Mouse (Mus musculus): Measurements from ENCODE around the gene Phactr1. TPM values are rescaled to one million over a fixed set of nuclear protein-coding genes. Genes with fewer than 3 reads are reported as not detected.

Phactr1 gene
- total RNA-seq, 1 experiment: 1.2 TPM

- TF ChIP-seq CHD2 (IDR thresholded peaks at IDR 0.05; ENCODE audit: low read depth, low read length) (no peak), ZC3H11A (IDR thresholded peaks at IDR 0.05; ENCODE audit: borderline replicate concordance, low read depth, low read length) (no peak), ZNF384 (IDR thresholded peaks at IDR 0.05; ENCODE audit: low read depth, low read length) (no peak), MAFK (IDR thresholded peaks at IDR 0.05; ENCODE audit: insufficient read depth, low read depth, low read length) (no peak), HCFC1 (IDR thresholded peaks at IDR 0.05; ENCODE audit: borderline replicate concordance, insufficient read depth, low read length) (no peak)
- in situ Hi-C loops (cut with MboI; ENCODE audit: low sequenced_read_pairs in 2 of 2, unreplicated experiment in 2 of 2): loop anchor here in 1 of 2 experiments (25.0 kb wide), 1 partner anchor 585 kb away; no protein-coding TSS in a partner anchor
- H3K36me3 ChIP-seq (ENCODE audit: control insufficient read depth, insufficient read depth, low read length, poor library complexity, severe bottlenecking): peaks cover 3% of the 10 kb centered on the region; the same call in 1 of the 2 replicates
These were observed 471.6 kb downstream of the Phactr1 start for GRCm38 (mm10) chr13:43152005-43152520.

GRCm38 (mm10) chr13:43157370-43157769 lies 476.9 kb downstream of the Phactr1 start:
- Histone ChIP-seq H3K4me3 (ENCODE audit: insufficient read depth in 1 of 2, low read depth in 1 of 2, low read length in 2 of 2, poor library complexity in 1 of 2, severe bottlenecking in 1 of 2) (no peak overlapping the region), H3K27ac (ENCODE audit: insufficient read depth, low read depth, low read length, poor library complexity, severe bottlenecking) (no peak overlapping the region), H3K4me1 (ENCODE audit: control insufficient read depth in 2 of 2, insufficient read depth in 2 of 2, low read length in 2 of 2, poor library complexity in 1 of 2) (peaks cover 4 to 5% of the 10 kb centered on the region in 2 experiments; a peak in 1 of 4 replicates), H3K9me3 (ENCODE audit: control insufficient read depth, insufficient read depth, low read depth, low read length) (no peaks in the 10 kb centered on the region), H3K36me3 (ENCODE audit: control insufficient read depth, insufficient read depth, low read length, poor library complexity, severe bottlenecking) (no peaks in the 10 kb centered on the region), H3K9ac (ENCODE audit: insufficient read depth, low read depth, low read length, poor library complexity, severe bottlenecking) (no peak overlapping the region)
- TF ChIP-seq HCFC1 (IDR thresholded peaks at IDR 0.05; ENCODE audit: borderline replicate concordance, insufficient read depth, low read length) (no peak), CHD2 (IDR thresholded peaks at IDR 0.05; ENCODE audit: low read depth, low read length) (no peak), MAFK (IDR thresholded peaks at IDR 0.05; ENCODE audit: insufficient read depth, low read depth, low read length) (no peak), ZC3H11A (IDR thresholded peaks at IDR 0.05; ENCODE audit: borderline replicate concordance, low read depth, low read length) (no peak), ZNF384 (IDR thresholded peaks at IDR 0.05; ENCODE audit: low read depth, low read length) (no peak)
- in situ Hi-C loops (cut with MboI; ENCODE audit: low sequenced_read_pairs in 2 of 2, unreplicated experiment in 2 of 2): loop anchor here in 1 of 2 experiments (25.0 kb wide), 1 partner anchor 580 kb away; no protein-coding TSS in a partner anchor
- no peak for DNase-seq (ENCODE audit: low read depth, low spot score)

More at GRCm38 (mm10) chr13:43152005-43152520, 471.6 kb downstream of the Phactr1 start:
- Histone ChIP-seq H3K9ac (ENCODE audit: insufficient read depth, low read depth, low read length, poor library complexity, severe bottlenecking) (no peak overlapping the region), H3K27ac (ENCODE audit: insufficient read depth, low read depth, low read length, poor library complexity, severe bottlenecking) (no peak overlapping the region), H3K4me3 (ENCODE audit: insufficient read depth in 1 of 2, low read depth in 1 of 2, low read length in 2 of 2, poor library complexity in 1 of 2, severe bottlenecking in 1 of 2) (no peak overlapping the region), H3K4me1 (ENCODE audit: control insufficient read depth in 2 of 2, insufficient read depth in 2 of 2, low read length in 2 of 2, poor library complexity in 1 of 2) (peaks cover 0 to 6% of the 10 kb centered on the region in 2 experiments; a peak in 1 of 4 replicates), H3K9me3 (ENCODE audit: control insufficient read depth, insufficient read depth, low read depth, low read length) (no peaks in the 10 kb centered on the region)
- no peak for DNase-seq (ENCODE audit: low read depth, low spot score)

- no peak overlapping the region for H3K9ac ChIP-seq (ENCODE audit: insufficient read depth, low read depth, low read length, poor library complexity, severe bottlenecking)
- H3K4me1 ChIP-seq (ENCODE audit: control insufficient read depth in 2 of 2, insufficient read depth in 2 of 2, low read length in 2 of 2, poor library complexity in 1 of 2): peaks cover 4 to 5% of the 10 kb centered on the region in 2 experiments; a peak in 1 of 4 replicates
- H3K9me3 ChIP-seq (ENCODE audit: control insufficient read depth, insufficient read depth, low read depth, low read length): no peaks in the 10 kb centered on the region
- no peaks in the 10 kb centered on the region; the same call in 1 of the 2 replicates for H3K36me3 ChIP-seq (ENCODE audit: control insufficient read depth, insufficient read depth, low read length, poor library complexity, severe bottlenecking)
- H3K4me3 ChIP-seq (ENCODE audit: insufficient read depth in 1 of 2, low read depth in 1 of 2, low read length in 2 of 2, poor library complexity in 1 of 2, severe bottlenecking in 1 of 2): no peak overlapping the region
- TF ChIP-seq ZC3H11A (IDR thresholded peaks at IDR 0.05; ENCODE audit: borderline replicate concordance, low read depth, low read length): no peak
- TF ChIP-seq MAFK (IDR thresholded peaks at IDR 0.05; ENCODE audit: insufficient read depth, low read depth, low read length): no peak
- no peak for TF ChIP-seq ZNF384 (IDR thresholded peaks at IDR 0.05; ENCODE audit: low read depth, low read length)
- no peak for TF ChIP-seq HCFC1 (IDR thresholded peaks at IDR 0.05; ENCODE audit: borderline replicate concordance, insufficient read depth, low read length)
- TF ChIP-seq CHD2 (IDR thresholded peaks at IDR 0.05; ENCODE audit: low read depth, low read length): no peak
- DNase-seq (ENCODE audit: low read depth, low spot score): no peak
- in situ Hi-C loops (cut with MboI; ENCODE audit: low sequenced_read_pairs in 2 of 2, unreplicated experiment in 2 of 2): loop anchor here in 1 of 2 experiments (25.0 kb wide), 1 partner anchor 579 kb away; no protein-coding TSS in a partner anchor
- H3K27ac ChIP-seq (ENCODE audit: insufficient read depth, low read depth, low read length, poor library complexity, severe bottlenecking): no peak overlapping the region
These were observed 477.9 kb downstream of the Phactr1 start for GRCm38 (mm10) chr13:43158281-43158680.

- TF ChIP-seq ZC3H11A (IDR thresholded peaks at IDR 0.05; ENCODE audit: borderline replicate concordance, low read depth, low read length) (no peak), HCFC1 (IDR thresholded peaks at IDR 0.05; ENCODE audit: borderline replicate concordance, insufficient read depth, low read length) (no peak), CHD2 (IDR thresholded peaks at IDR 0.05; ENCODE audit: low read depth, low read length) (no peak), ZNF384 (IDR thresholded peaks at IDR 0.05; ENCODE audit: low read depth, low read length) (no peak), MAFK (IDR thresholded peaks at IDR 0.05; ENCODE audit: insufficient read depth, low read depth, low read length) (no peak)
- DNase-seq (ENCODE audit: low read depth, low spot score): no peak
- no peak overlapping the region for H3K4me3 ChIP-seq (ENCODE audit: insufficient read depth in 1 of 2, low read depth in 1 of 2, low read length in 2 of 2, poor library complexity in 1 of 2, severe bottlenecking in 1 of 2)
- in situ Hi-C loops (cut with MboI; ENCODE audit: low sequenced_read_pairs in 2 of 2, unreplicated experiment in 2 of 2): loop anchor here in 1 of 2 experiments (25.0 kb wide), 1 partner anchor 578 kb away; no protein-coding TSS in a partner anchor
- no peaks in the 10 kb centered on the region for H3K9me3 ChIP-seq (ENCODE audit: control insufficient read depth, insufficient read depth, low read depth, low read length)
- no peaks in the 10 kb centered on the region; the same call in 1 of the 2 replicates for H3K36me3 ChIP-seq (ENCODE audit: control insufficient read depth, insufficient read depth, low read length, poor library complexity, severe bottlenecking)
- H3K9ac ChIP-seq (ENCODE audit: insufficient read depth, low read depth, low read length, poor library complexity, severe bottlenecking): no peak overlapping the region
- no peak overlapping the region for H3K27ac ChIP-seq (ENCODE audit: insufficient read depth, low read depth, low read length, poor library complexity, severe bottlenecking)
- peaks cover 4 to 5% of the 10 kb centered on the region in 2 experiments; a peak in 1 of 4 replicates for H3K4me1 ChIP-seq (ENCODE audit: control insufficient read depth in 2 of 2, insufficient read depth in 2 of 2, low read length in 2 of 2, poor library complexity in 1 of 2)
These were observed 479.0 kb downstream of the Phactr1 start for GRCm38 (mm10) chr13:43159429-43159828.
